Mouse (Mus musculus) forebrain, embryonic 10.5 days (tissue): ENCODE measurements at regions not wholly inside any gene's neighbourhood (a gene's known extent, or its start where the extent isn't known, plus 50 kb on each side); places are given as distances from the start of the nearest gene placed in this dataset.

Experiments used
- DNase-seq: peaks from one replicate; pipeline ENCODE4 v3.0.0-alpha.2; 2017; ENCODE audit warnings: low spot score; ENCODE audit errors: extremely low spot score
- H3K27ac ChIP-seq: fragments of 300-500 bp; sonication (generic); 2 replicates; pipeline ENCODE4 v1.5.1; 2016; ENCODE audit warnings: mild to moderate bottlenecking
- H3K27me3 ChIP-seq: fragments of 300-500 bp; sonication (generic); 2 replicates; pipeline ENCODE4 v1.6.1; 2016; ENCODE audit warnings: mild to moderate bottlenecking; ENCODE audit not compliant: poor library complexity, severe bottlenecking
- H3K36me3 ChIP-seq: fragments of 300-500 bp; sonication (generic); replicated peaks from 2 replicates; pipeline ENCODE4 v1.6.1; 2016; ENCODE audit warnings: mild to moderate bottlenecking, moderate library complexity
- H3K4me1 ChIP-seq: fragments of 300-500 bp; sonication (generic); 2 replicates; pipeline ENCODE4 v1.6.1; 2016
- H3K4me3 ChIP-seq: fragments of 300-500 bp; sonication (generic); 2 replicates; pipeline ENCODE4 v1.5.1; 2016; ENCODE audit warnings: mild to moderate bottlenecking, moderate library complexity
- H3K9me3 ChIP-seq: fragments of 300-500 bp; sonication (generic); 2 replicates; pipeline ENCODE4 v1.6.1; 2016; ENCODE audit warnings: mild to moderate bottlenecking, moderate library complexity
- WGBS: fragments of 180-500 bp; shearing (Covaris S2); methylation state at CpG from one replicate; pipeline ENCODE4 v1.1.7; 2016; 5-methylcytosine and 5-hydroxymethylcytosine counted together

- H3K4me1 ChIP-seq: peaks cover 23% of the 10 kb centered on the region
- no peak overlapping the region for H3K27ac ChIP-seq
- H3K27me3 ChIP-seq: no peaks in the 10 kb centered on the region
- H3K9me3 ChIP-seq: no peaks in the 10 kb centered on the region
- no peaks in the 10 kb centered on the region for H3K36me3 ChIP-seq
- no peak overlapping the region for H3K4me3 ChIP-seq
- 38% methylated on average over 10 of the region's 10 CpGs for WGBS
- DNase-seq: no peak
These were observed 181.9 kb upstream of the Cxcl12 start for GRCm38 (mm10) chr6:116986266-116987000.

- Histone ChIP-seq H3K4me3 (no peak overlapping the region), H3K9me3 (no peaks in the 10 kb centered on the region), H3K4me1 (peaks cover 23% of the 10 kb centered on the region), H3K36me3 (no peaks in the 10 kb centered on the region), H3K27me3 (no peaks in the 10 kb centered on the region), H3K27ac (no peak overlapping the region)
- 85% methylated on average over 5 of the region's 5 CpGs for WGBS
- no peak for DNase-seq
These were observed 181.1 kb upstream of the Cxcl12 start for GRCm38 (mm10) chr6:116987243-116987642.

GRCm38 (mm10) chr6:116998948-116999682, 169.2 kb upstream of the Cxcl12 start:
- 81% methylated on average over 9 of the region's 9 CpGs for WGBS
- no peaks in the 10 kb centered on the region for H3K9me3 ChIP-seq
- H3K36me3 ChIP-seq: no peaks in the 10 kb centered on the region
- H3K4me1 ChIP-seq: peaks cover 7% of the 10 kb centered on the region; the same call in 1 of the 2 replicates
- no peaks in the 10 kb centered on the region for H3K27me3 ChIP-seq
- DNase-seq: no peak
- no peak overlapping the region for H3K4me3 ChIP-seq
- H3K27ac ChIP-seq: no peak overlapping the region

GRCm38 (mm10) chr6:116999940-117000339, 168.4 kb upstream of the Cxcl12 start:
- DNase-seq: no peak
- Histone ChIP-seq H3K36me3 (no peaks in the 10 kb centered on the region), H3K9me3 (no peaks in the 10 kb centered on the region), H3K4me3 (no peak overlapping the region), H3K27me3 (no peaks in the 10 kb centered on the region), H3K27ac (no peak overlapping the region), H3K4me1 (peaks cover 7% of the 10 kb centered on the region; the same call in 1 of the 2 replicates)
- whole genome bisulfite sequencing: 88% methylated on average over 4 of the region's 4 CpGs

GRCm38 (mm10) chr6:117000951-117001725, 167.2 kb upstream of the Cxcl12 start:
- no peak overlapping the region for H3K4me3 ChIP-seq
- no peaks in the 10 kb centered on the region for H3K9me3 ChIP-seq
- WGBS: 67% methylated on average over 7 of the region's 7 CpGs
- DNase-seq: no peak
- no peaks in the 10 kb centered on the region for H3K36me3 ChIP-seq
- no peak overlapping the region for H3K27ac ChIP-seq
- H3K4me1 ChIP-seq: peaks cover 7% of the 10 kb centered on the region; the same call in 1 of the 2 replicates
- no peaks in the 10 kb centered on the region for H3K27me3 ChIP-seq

- H3K27ac ChIP-seq: no peak overlapping the region
These were observed 155.7 kb upstream of the Cxcl12 start for GRCm38 (mm10) chr6:117012621-117013020.

GRCm38 (mm10) chr6:117015461-117015860, 152.9 kb upstream of the Cxcl12 start:
- 95% methylated on average over 3 of the region's 3 CpGs for WGBS
- Histone ChIP-seq H3K27ac (no peak overlapping the region), H3K27me3 (no peaks in the 10 kb centered on the region), H3K4me1 (no peaks in the 10 kb centered on the region), H3K9me3 (no peaks in the 10 kb centered on the region), H3K4me3 (no peak overlapping the region), H3K36me3 (no peaks in the 10 kb centered on the region)
- no peak for DNase-seq

More at GRCm38 (mm10) chr6:117012621-117013020, 155.7 kb upstream of the Cxcl12 start:
- Histone ChIP-seq H3K4me1 (no peaks in the 10 kb centered on the region), H3K27me3 (no peaks in the 10 kb centered on the region), H3K36me3 (no peaks in the 10 kb centered on the region), H3K9me3 (no peaks in the 10 kb centered on the region), H3K4me3 (no peak overlapping the region)
- 89% methylated on average over 5 of the region's 5 CpGs for WGBS
- no peak for DNase-seq

GRCm38 (mm10) chr6:117021851-117022250, 146.5 kb upstream of the Cxcl12 start:
- Histone ChIP-seq H3K4me3 (no peak overlapping the region), H3K27me3 (no peaks in the 10 kb centered on the region), H3K27ac (no peak overlapping the region), H3K4me1 (no peaks in the 10 kb centered on the region), H3K9me3 (no peaks in the 10 kb centered on the region), H3K36me3 (no peaks in the 10 kb centered on the region)
- 76% methylated on average over 10 of the region's 10 CpGs for WGBS
- DNase-seq: no peak

- Histone ChIP-seq H3K27ac (no peak overlapping the region), H3K9me3 (no peaks in the 10 kb centered on the region), H3K4me3 (no peak overlapping the region), H3K36me3 (no peaks in the 10 kb centered on the region), H3K4me1 (no peaks in the 10 kb centered on the region), H3K27me3 (no peaks in the 10 kb centered on the region)
- 86% methylated on average over 8 of the region's 8 CpGs for WGBS
- no peak for DNase-seq
These were observed 136.1 kb upstream of the Cxcl12 start for GRCm38 (mm10) chr6:117032042-117032746.

- no peak overlapping the region for H3K4me3 ChIP-seq
- H3K27ac ChIP-seq: no peak overlapping the region
- DNase-seq: no peak
- WGBS: 84% methylated on average over 2 of the region's 2 CpGs
- H3K27me3 ChIP-seq: no peaks in the 10 kb centered on the region
- no peaks in the 10 kb centered on the region for H3K9me3 ChIP-seq
- no peaks in the 10 kb centered on the region for H3K4me1 ChIP-seq
- H3K36me3 ChIP-seq: no peaks in the 10 kb centered on the region
These were observed 124.6 kb upstream of the Cxcl12 start for GRCm38 (mm10) chr6:117043744-117044143.

- Histone ChIP-seq H3K27ac (no peak overlapping the region), H3K36me3 (no peaks in the 10 kb centered on the region), H3K4me3 (no peak overlapping the region), H3K27me3 (no peaks in the 10 kb centered on the region), H3K9me3 (no peaks in the 10 kb centered on the region), H3K4me1 (peaks cover 10% of the 10 kb centered on the region; the same call in 1 of the 2 replicates)
- 76% methylated on average over 14 of the region's 14 CpGs for WGBS
- DNase-seq: no peak
These were observed 118.8 kb upstream of the Cxcl12 start for GRCm38 (mm10) chr6:117049459-117050010.

- no peak overlapping the region for H3K4me3 ChIP-seq
- H3K4me1 ChIP-seq: no peaks in the 10 kb centered on the region
- H3K9me3 ChIP-seq: no peaks in the 10 kb centered on the region
- no peaks in the 10 kb centered on the region for H3K27me3 ChIP-seq
- H3K36me3 ChIP-seq: no peaks in the 10 kb centered on the region
- 86% methylated on average over 3 of the region's 3 CpGs for WGBS
- H3K27ac ChIP-seq: no peak overlapping the region
- no peak for DNase-seq
These were observed 107.6 kb upstream of the Cxcl12 start for GRCm38 (mm10) chr6:117060688-117061087.
